Mouse (Mus musculus) gastrocnemius, postnatal 4 days (tissue): Measurements from ENCODE around the gene Nme7. TPM values are rescaled to one million over a fixed set of nuclear protein-coding genes. Genes with fewer than 3 reads are reported as not detected.

Experiments
- DNase-seq, 2 experiments: peaks; one replicate each; pipeline ENCODE4 v3.0.0; 2021 to 2022; ENCODE audit warnings: low spot score in 2 of 2, mixed read lengths in 2 of 2
- total RNA-seq, 2 experiments: library from RNA; stranded (reverse); gene quantifications; 2 replicates each; pipeline ENCODE4 v1.2.3; 2021

The Nme7 gene
- total RNA-seq, 2 experiments from 2014 or later: 7.7 to 8.5 TPM

DNA sequence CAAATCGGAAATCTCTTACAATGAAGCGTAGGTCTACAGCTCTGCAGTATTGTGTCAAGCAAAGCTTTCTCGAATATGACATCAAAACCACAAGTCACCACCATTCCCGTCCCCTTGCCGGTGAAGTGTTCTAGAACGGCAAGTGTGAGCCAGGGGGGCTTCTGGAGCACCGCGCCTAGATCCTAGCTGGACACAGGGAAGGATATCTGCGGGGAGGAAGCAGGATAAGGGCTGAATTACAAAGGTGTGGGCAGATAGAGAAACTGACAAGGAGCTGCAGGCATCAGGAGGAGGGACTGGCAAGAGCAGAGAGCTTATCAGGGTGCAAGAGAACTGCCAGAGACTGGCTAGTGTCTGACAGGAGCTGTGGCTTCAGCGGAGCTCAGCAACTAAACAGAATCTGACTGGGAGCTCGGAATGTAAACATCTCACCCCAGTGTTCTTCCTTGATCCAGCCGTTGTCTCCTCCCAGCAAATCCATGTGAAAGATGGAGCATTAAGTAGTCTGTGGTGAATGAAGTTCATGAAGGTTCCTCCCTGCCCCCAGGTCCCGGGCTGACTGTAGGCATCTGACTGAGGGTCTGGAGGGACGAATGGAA, 15.7 kb downstream of the Nme7 start:
- no peak for DNase-seq

DNA sequence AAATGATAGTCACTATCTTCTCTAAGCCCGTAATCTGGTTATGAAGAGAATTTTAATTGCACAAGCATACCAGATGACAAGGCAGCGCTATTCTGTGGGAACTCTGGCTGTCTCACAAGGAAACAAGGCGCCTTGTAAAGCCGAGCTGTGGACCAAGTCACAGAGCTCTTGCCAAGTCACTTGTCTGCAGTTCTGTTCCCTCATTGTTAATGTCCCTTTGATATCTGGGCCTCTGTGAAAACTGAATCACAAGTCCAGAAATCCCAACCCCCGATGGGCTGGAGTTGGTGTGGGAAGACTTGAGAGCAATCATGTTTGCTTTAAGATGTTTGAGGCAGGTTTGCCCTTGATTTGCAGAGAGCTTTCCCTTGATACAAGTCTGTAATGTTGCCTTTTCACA, 16.8 kb downstream of the Nme7 start:
- DNase-seq: no peak

DNA sequence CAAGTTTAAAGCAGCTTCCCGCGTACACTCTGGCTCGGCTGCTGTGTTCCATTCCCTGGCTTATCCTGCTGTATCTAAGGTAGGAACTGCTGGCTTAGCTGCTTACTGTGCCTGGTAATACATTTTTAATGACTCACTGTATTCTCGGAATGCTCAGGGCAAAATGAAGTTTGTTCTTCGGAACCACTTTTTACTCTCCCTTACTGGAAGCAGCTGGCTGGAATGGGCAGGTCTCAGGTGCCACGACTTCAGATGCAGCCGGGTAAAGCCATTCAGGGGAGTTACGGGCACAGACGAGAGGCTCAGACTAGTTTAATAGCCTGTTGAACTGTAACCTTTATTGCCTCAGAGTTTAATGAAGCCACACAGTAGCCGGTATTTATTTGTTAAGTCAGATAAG, 17.5 kb downstream of the Nme7 start:
- no peak for DNase-seq

DNA sequence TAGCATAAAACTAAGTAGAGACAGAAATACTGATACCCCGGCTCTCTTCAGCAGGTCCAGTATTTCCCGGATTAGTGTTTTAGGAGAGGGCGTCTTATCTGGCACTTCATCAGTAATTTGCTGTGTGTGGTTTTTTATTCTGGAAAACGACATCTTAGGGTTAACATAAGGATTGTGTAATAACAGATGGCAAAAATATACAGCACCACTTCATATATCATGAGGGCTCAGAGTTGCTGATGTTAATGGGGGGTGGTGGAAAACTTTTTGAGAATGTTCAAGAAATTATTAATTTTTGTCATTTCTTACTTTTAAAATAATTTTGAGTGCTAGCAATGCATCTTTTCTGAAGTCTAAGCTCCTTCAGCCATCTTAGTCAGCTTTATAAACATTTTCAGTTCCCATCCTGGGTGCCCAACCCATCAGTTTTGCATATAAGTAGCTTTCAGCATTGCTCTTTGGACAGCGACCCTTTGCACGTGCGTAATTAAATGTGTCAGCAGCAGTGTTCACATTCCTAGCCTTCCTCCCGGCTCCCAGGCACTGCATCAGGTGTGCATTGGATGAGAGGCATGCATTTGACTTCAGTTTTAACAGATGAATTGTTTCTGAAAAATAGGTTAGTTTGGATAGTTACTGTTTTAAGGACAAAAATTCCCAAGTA, 19.2 kb downstream of the Nme7 start:
- DNase-seq: no peak

DNA sequence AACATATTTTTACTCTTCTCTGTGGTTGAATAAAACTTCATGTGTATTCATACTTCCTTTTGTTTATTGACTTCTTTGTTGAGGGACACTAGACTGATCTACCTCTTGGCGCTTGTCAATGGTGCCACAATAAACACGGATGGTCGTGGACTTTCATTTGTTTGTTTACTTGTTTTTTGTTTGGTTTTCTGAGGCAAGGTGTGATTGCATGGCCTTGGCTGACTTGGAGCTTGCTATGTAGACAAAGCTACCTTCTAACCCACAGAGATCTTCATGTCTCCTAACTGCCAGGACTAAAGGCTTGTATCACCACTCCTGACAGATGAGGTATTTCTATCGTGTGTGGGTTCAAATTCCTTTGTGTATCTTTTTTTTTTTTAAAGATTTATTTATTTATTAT, 20.3 kb downstream of the Nme7 start:
- DNase-seq: no peak

DNA sequence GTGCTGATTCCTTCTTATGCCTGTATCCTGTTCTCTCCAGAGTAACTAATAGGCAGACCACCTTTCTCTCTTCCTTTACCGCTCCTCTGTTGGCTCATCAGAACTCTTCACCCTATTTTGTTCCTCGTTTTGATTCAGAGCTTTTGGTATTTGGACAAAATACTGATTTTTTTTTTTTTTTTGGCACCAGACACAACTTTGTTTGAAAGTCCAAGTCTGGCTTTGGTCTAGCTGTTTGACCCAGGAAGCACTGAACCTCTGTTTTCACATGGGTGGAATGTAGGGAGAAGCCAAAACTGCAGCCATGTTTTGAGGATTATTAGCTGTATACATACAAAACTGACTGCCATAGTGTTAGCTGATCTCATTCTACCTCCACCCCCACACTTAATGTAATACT, 21.0 kb downstream of the Nme7 start:
- DNase-seq: no peak

DNA sequence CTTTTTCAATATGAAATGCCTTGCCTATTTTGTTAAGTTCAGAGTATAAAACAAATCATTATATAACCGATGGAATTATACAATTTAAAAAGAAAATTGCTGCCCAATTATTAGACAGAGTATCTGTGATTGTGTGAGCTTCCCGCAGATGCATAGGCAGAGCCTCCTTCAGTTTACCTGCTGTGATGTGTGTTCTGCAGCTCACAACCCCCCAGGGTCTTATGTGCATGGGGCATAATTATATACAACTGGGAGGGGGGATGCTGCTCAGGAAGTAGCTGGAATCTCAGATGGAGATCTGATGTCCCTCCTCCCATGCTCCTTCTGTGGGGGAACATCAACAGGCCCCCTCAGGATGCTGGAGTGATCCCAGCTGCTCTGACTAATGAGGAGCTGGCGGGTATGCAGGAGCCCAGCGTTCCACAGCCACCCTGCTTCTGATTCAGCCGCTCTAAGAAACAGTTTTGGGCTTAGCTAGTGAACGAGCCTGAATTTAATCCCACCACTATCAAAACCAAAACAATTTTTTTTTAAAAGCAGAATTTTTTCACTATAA, 22.8 kb downstream of the Nme7 start:
- DNase-seq: no peak

DNA sequence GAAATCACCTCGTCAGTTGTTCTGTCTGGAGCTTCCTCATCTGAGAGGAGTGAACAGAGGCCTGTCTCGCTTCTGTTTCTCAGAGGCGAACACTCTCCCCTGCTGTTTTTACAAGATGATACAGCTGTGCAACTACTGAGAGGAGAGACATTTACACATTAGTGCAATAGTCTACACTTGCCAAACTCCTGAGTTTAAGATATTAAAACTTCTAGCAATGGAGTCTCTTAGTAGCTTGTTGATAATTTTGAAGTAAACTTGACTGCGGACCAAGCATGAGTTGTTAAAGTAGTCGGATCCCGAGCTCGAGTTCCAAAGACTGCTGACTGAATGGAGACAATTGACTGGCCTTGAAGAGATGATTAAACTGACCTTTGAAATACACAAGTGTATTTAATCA, 23.8 kb downstream of the Nme7 start:
- DNase-seq: no peak

DNA sequence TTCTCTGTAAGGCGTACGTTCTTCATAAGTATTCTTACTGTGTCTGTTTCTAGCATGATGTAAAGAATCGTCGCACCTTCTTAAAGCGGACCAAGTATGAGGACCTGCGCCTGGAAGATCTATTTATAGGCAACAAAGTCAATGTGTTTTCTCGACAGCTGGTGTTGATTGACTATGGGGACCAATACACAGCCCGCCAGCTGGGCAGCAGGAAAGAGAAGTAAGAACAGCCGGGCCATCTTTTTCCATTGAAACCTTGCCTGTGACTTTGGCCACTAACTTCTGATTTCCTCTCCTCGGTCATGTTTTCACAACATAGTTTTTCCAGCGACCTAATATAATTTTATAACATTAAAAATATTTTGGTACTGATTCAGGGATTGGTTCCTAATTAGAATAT, 28.6 kb downstream of the Nme7 start:
- DNase-seq: no peak

DNA sequence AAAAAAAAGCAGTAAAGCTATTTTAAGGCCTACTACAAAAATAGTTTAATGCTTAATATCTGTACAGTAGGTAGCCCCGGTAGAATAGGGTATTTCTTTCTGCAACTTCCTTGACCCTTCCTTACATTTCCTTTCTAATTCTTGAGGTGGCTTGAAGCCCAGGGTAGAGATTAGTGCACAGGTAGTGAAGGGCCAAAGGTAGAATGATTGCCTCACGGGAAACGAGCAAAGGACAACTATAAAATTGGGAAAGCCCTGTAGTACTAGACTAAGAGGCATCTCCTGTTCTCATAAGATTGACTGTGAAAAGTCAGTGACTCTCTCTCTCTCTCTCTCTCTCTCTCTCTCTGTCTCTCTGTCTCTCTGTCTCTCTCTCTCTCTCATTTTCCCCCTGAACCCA, 31.5 kb downstream of the Nme7 start:
- no peak for DNase-seq

DNA sequence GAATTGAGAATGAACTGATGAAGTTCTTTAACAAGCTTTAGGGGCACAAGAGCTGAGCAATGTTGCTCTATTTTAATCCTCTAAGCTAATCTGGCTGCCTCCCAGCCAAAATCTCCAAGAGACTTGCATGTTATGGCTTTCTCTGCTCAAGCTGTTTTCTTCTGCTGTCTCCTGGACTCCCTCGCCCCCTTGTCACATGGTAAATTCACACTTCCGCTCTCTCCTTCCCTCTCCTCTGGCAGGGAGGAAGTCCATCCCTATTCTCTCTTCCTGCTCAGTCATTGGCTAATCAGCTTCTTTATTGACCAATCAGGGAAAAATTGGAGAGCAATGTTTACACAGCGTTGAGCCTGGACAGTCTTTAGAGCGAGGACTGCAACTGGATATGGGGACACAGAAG, 31.9 kb downstream of the Nme7 start:
- no peak for DNase-seq

DNA sequence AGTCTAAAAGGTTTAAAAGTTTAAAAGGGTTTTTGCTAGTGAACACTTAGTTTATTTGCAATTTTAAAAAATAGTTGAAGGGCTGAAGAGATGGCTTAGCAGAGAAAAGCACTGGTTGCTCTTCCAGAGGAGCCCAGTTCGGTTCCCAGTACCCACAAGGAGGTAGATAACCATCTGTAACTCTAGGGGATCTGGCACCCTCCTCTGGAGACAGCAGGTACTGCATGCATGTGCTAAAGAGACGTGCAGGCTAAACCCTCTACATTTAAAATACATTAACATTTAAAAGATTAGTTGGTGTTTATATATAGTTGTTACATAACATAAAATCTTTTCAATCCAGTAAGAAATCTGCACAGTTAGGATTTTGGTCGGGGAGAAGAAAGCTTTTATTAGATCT, 38.2 kb downstream of the Nme7 start:
- no peak for DNase-seq

DNA sequence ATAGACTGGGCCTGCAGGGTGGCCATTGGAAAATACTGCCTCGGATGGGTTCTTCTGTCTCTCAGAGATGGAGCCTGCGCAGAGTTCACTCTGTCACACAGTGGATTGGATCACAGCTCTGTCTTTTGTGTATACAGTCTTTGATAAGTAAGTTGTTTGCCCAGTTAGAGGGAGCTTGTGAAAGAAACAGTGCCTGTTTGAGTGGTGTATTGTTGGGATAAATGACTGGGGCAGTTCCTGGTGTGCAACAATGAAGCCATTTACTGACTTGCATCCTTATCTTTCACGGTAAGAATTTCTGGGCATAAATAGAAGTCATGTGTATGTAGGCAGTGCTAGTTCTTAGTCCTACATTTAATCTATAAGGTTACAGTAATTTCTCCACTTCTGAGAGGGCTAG, 49.5 kb downstream of the Nme7 start:
- no peak for DNase-seq

DNA sequence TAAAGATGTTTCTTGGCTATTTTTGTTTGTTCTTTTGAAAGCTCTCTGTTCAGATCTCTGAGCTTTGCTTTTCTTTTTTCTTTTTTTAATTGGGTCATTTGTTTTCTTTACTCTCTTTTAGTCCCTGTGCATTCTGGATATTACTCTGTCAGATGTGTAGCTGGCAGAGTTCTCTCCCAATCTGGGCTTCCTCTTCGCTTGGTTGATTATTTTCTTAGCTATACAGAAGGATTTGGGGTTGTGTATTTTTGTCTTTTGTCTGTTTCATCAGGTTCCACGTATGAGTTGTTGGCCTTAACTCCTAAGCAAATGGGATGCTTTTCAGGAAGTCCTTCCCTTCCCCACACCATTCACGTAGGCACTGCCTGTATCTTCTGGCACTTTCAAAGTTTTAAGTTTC, 54.1 kb downstream of the Nme7 start:
- DNase-seq: no peak

DNA sequence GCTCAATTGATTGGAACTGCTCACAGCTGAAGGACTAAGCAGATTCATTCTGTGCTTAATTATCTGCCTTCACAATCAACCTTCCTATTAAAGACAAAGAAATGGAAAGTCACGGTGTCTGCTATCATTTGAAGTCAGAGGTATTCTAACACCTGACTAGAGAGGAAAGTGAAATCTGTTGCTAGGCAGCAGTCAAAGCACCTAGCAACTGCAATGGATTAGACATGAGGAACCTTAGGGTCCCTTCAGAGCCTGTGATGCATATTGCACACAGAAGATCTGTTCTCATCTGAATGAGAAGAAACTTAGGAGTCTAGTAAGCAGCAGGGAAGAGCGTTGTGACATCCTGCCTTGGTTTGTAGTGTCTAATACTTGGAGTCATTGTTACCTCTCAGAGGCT, 58.1 kb downstream of the Nme7 start:
- no peak for DNase-seq

DNA sequence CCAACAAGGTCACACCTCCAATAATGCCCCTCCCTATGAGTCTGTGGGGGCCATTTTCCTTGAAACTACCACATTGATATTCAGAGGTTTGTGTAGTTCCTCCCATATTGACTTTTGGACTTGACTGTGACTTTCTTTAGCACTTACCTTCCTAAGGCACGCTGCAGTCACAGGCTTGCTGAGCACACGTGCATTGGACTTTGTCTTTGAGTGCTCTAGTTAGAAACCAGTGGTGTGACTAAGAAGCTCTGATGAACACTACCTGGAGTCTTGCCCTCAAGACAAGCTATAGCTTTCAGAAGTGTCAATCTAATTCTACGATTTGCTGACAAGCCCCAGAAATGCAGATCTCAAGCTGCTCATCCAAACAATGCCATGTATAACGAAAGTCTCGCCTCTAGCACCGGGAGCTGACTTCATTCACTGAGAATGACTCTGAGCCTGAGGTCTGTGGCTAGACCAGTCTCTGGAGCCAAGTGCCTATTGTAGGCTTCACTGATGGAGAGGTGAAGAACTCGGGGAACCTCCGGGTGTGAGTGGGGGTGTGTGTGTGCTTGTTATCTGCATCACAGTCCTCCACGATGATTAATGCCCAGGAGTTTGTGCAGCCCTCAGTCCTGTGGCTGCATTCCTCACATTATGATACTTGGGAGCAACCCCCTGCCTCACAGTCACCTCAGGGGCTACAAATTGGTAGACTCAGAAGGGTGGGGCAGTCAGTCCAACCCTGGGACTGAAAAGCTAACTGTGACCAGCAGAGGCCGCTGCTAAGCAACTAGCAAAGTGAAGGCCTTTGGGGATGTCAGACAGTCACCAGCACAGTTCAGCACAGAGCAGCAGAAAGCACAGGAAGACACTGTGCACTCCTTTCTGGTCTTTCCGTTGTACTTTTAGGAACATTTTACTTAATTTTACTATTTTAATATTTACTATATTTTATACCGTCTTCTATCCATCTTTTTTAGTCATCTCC, 62.5 kb downstream of the Nme7 start:
- DNase-seq: peak; percentile 41 to 65

DNA sequence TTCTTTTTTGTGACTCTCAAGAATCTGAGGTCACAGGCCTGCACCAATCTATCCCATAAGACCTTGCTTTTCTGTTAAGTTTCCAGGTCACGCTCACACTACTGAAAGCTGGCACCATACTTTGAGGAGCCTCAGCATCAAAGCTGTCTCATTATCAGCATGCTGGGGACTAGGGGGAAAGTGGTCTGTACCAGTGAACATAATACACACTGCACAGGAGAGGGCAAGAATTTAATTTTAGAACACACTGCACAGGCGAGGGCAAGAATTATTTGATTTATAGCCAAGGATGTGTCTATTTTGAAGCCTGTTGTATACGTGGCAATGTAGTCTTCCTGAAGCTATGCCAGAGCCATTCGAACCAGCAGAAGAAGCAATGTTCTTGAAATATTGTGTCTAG, 64.2 kb downstream of the Nme7 start:
- no peak for DNase-seq

DNA sequence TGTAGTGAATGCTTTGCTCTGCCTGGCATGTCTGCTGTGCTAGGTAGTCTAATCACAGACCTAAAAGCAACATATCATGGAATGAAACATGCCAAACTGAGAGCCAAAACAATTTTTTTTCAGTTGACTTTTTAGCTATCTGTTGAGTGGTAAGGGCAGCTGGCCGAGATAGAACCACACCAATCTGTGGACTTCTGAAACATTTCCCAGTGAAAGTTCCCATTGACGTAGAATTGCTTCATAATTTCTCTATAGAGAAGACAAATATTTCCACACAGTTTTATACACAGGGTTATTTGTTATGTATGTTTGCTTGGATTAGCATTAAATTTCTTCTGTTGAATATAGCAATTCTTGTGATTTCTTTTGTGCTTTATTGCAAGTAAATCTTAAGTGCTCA, 65.9 kb downstream of the Nme7 start:
- no peak for DNase-seq

DNA sequence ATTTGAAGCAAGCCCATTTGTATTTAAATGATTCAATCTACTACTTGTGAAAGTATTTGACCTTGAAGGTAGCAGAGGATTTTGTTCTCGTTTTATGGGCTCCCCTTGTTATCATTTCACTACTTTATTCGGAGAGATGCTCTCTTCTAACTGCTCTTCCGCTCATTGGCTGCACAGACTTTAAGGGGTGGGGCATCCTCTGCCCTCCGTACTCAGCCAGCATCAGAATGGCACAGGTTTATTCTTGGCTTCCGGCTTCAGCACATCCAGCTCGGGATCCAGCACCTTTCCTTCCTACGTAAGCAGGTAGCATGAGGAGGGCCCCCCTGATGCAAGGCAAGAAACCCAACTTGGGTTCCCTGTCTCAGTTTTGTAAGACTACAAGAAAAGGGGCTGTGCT, 69.1 kb downstream of the Nme7 start:
- no peak for DNase-seq

DNA sequence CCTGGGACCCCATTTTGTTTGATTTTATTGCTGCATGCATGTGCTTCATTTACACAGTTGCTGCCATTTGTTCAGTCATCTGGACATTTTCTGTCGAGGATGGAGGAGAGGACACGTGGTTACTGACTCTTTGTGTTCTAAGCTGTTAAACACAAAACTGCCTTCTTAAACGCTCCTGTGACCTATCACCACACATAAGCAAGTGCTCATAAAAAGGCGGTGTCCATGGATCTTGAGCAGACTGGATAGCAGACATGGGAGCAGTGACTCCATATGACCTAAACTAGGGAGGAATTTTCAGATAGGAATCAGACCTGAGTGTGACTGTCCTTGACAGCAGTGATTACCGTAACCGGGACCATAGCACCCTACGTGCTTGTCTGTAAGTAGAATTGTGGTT, 70.1 kb downstream of the Nme7 start:
- DNase-seq: no peak

DNA sequence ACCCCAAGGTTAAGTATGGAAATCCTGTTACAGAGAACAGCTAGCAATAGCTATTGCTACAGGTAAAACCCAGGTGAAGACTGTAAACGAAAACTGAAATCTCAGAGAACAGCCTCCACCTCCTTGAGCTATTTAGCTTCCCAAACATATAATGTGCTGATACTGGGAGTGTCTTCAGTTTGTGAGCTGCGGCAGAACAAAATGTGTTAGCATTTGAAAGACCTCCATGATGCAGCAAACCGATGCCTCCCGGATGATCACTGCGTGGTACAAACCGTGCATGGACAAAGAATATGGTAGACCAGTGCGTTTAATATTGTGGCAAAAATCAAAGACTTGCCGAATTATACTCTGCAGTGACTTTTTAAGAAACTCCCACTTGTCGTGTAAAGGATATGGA, 71.7 kb downstream of the Nme7 start:
- no peak for DNase-seq
